Mouse (Mus musculus) CD8-positive naive resting alpha-beta T cell, adult 2 months (primary cell): Measurements from ENCODE around the gene Aicda.

ENCODE experiments used
- DNase-seq, 2 experiments: peaks; one replicate each; pipeline ENCODE4 v3.0.0; 2022; ENCODE audit warnings: low read depth in 2 of 2, low spot score in 2 of 2

The Aicda gene

GRCm38 (mm10) chr6:122599054-122599737 lies 45.6 kb downstream of the Aicda start:
- DNase-seq: no peak

GRCm38 (mm10) chr6:122600066-122600646 lies 46.6 kb downstream of the Aicda start:
- no peak for DNase-seq

DNA sequence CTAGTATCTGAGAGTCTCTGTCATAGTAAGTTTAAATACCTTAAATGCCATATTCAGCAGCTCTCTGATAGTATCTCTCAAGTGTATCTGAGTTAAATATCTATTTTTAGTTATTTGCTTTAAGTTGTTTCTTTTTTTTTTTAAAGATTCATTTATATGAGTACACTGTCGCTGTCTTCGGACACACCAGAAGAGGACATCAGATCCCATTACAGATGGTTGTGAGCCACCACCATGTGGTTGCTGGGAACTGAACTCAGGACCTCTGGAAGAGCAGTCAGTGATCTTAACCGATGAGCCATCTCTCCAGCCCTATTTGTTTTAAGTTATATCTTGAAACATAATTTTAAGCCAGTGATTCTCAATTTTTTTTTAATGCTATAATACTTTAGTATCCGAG lies 47.4 kb downstream of the Aicda start:
- DNase-seq: no peak

GRCm38 (mm10) chr6:122601615-122602014 lies 48.0 kb downstream of the Aicda start:
- DNase-seq: no peak

- peak; percentile 63 to 73 for DNase-seq
Observed at GRCm38 (mm10) chr6:122602242-122602991, 48.8 kb downstream of the Aicda start, which contains the start of gene Apobec1. Apobec1 (minus strand) TSS chr6:122602444.

GRCm38 (mm10) chr6:122602992-122603322 lies 49.4 kb downstream of the Aicda start:
- DNase-seq: no peak

DNA sequence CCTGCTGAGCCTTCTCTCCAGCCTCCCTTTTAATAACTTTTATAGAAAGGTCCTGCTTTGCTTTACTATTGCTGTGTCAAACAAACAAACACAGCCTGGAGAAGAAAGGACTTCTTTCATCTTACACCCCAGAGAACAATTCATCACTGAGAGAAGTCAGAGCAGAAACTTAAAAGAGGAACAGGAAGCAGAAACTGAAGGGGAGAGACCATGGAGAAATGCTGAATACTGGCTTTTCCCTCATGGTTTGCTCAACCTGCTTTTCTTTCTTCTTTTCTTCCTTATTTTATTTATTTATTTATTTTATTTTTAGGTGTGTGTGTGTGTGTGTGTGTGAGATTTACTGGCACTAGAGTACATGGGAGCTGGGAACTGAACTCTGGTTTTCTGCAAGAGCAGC lies 50.7 kb downstream of the Aicda start:
- no peak for DNase-seq

GRCm38 (mm10) chr6:122605483-122605882 lies 51.9 kb downstream of the Aicda start:
- DNase-seq: no peak

GRCm38 (mm10) chr6:122606661-122607060 lies 53.1 kb downstream of the Aicda start:
- no peak for DNase-seq

DNA sequence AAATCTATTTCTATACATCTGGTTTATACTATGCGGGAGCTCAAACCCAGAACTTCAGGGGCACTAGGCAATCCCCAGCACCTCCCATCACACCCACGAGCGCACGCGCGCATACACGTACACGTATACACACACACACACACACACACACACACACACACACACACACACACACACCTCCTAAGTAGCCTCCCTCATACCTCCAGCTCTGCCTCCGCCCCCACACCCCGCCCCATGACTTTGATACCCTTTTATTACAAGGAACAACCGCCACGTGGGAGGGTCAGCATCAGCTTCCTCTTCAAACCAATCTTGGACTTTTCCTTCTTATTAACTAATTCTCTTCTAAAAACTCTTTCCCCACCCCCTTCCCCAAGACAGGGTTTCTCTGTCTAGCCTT lies 54.1 kb downstream of the Aicda start:
- DNase-seq: no peak

GRCm38 (mm10) chr6:122608434-122609376 lies 55.1 kb downstream of the Aicda start:
- DNase-seq: no peak

DNA sequence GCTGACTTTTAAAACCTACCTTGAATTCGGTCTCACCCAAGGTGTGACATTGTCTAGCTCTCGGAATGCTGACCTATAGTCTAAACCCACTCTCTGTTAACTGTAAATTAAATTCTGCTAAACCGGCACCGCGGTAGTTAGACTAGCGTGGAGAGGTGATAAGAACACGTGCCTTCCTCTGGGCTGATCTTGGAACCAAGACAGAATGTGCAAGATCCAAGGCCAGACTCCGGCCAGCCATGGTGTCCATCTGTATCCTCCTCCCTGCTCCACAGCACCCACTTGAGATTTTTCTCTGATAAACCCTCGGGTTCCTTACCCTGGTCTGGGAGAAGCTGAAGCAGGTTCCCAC lies 55.8 kb downstream of the Aicda start:
- DNase-seq: no peak

GRCm38 (mm10) chr6:122609771-122610170 lies 56.2 kb downstream of the Aicda start, which contains the start of gene Gdf3:
Gdf3 (minus strand) TSS chr6:122610087.
- DNase-seq: no peak

DNA sequence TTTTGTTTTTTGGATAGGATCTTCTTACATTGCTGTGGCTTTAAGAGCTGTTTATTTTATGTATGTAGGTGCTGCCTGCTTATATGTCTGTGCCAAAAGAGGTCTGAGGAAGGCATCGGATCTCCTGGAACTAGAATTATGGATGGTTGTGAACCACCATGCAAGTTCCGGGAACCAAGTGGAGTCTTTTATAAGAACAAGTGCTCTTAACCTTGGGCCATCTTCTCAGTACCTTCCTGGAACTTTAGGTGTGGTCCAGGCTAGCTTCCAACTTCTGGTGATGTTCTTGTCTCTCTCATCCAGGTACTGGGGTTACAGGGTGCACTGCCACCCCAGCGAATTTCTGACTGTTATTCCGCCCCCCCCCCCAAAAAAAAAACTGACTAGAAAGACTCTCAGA lies 58.8 kb downstream of the Aicda start:
- DNase-seq: no peak
